Mouse (Mus musculus): ENCODE results near the gene Col23a1. TPM values are rescaled to one million over a fixed set of nuclear protein-coding genes. Genes with fewer than 3 reads are reported as not detected.

The Col23a1 gene
- polyA plus RNA-seq, 1 experiment from 2014 or later, result 8.0 TPM

DNA sequence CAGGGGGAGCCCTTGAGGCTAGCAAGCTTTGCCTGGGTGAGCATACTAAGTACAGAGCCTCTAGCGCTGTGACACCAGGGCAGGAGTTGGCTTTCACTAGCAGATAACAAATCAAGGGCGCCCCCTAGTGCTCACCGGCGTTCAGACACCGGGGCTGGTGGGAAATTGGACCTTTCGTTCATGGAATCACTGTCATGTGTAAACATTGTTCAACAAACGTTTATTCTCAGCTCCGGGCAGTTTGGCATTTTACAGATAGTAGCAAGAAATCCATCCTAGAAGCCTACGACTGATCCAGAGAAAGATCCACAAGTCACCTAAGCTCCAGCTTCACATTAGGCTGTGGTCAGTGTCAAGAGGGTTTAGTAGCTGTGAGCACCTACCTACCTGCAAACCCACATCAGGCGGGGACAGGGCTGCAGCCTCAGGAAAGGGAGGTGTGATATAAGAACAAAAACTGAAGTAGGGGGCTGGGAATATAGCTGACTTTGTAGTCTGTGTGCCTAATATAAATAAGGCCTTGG, 250.1 kb downstream of the Col23a1 start:
- Histone ChIP-seq H3K9me3 (no peaks in the 10 kb centered on the region), H3K27me3 (no peaks in the 10 kb centered on the region), H3K4me1 (replicated peaks) (peaks cover 5% of the 10 kb centered on the region; the same call in 1 of the 2 replicates), H3K36me3 (no peaks in the 10 kb centered on the region), H3K4me2 (no peak overlapping the region), H3K4me3 (no peak overlapping the region), H3K9ac (no peak overlapping the region), H3K27ac (replicated peaks) (no peak overlapping the region)
- WGBS, result 11% methylated on average over 10 of the region's 10 CpGs
- ATAC-seq (ENCODE audit: low read depth), result peak; percentile 86

DNA sequence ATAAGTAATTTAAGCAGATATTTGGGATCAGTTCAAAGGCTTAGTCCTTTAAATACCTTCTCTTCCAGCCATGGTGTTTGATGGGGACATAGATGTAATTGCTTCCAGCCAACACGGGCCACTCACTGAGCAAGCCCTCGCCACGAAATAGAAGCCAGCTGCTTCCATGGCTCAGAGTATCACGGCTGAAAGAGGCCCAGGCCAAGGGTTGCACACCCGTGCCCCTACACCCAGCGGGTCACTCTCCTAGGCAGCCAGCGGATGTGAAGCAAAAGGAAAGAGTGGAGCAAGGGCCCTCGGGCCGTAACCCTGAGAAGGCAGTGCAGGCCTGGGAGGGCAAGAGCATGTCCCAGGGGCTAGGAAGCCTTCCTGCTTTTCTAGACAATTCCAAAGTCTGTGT, 252.7 kb downstream of the Col23a1 start:
- H3K4me3 ChIP-seq, result no peak overlapping the region
- H3K9me3 ChIP-seq, result no peaks in the 10 kb centered on the region
- no peaks in the 10 kb centered on the region for H3K36me3 ChIP-seq
- no peak overlapping the region for H3K27ac ChIP-seq (replicated peaks)
- no peak for ATAC-seq (ENCODE audit: low read depth)
- no peaks in the 10 kb centered on the region for H3K27me3 ChIP-seq
- WGBS, result 60% methylated on average over 9 of the region's 9 CpGs
- H3K4me1 ChIP-seq (replicated peaks), result peaks cover 5% of the 10 kb centered on the region; the same call in 1 of the 2 replicates
- no peak overlapping the region for H3K9ac ChIP-seq
- no peak overlapping the region for H3K4me2 ChIP-seq

DNA sequence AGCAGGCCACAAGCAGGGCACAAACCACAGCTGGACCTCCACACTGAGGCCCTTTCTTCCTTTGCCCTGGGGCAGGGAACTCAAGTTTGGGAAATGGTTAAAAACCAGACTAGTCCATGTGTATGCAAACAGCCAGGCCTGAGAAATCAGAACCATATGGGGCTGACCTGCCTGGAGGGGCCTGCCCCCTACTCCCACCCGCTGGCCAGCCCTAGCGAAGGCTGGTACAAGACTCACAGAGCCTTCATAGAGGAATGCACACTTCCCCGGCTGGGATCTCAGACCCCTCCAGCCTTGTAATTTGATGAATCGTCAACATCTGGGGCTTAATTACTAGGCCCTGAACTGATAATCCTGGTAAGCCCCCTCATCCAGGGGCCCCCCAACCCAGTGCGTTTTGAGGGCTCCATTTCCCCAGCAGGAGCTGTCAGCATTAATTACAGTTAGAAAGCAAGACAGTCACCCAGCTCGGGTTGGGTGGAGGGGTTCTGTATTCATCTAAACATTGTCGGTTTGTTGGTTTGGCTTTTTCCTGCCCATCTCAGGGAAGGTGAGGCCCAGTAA, 253.8 kb downstream of the Col23a1 start:
- Histone ChIP-seq H3K36me3 (no peaks in the 10 kb centered on the region), H3K4me1 (replicated peaks) (peaks cover 5% of the 10 kb centered on the region; the same call in 1 of the 2 replicates), H3K4me3 (no peak overlapping the region), H3K27ac (replicated peaks) (no peak overlapping the region), H3K4me2 (no peak overlapping the region), H3K27me3 (no peaks in the 10 kb centered on the region), H3K9ac (no peak overlapping the region), H3K9me3 (no peaks in the 10 kb centered on the region)
- 38% methylated on average over 7 of the region's 7 CpGs for WGBS
- ATAC-seq (ENCODE audit: low read depth), result no peak

DNA sequence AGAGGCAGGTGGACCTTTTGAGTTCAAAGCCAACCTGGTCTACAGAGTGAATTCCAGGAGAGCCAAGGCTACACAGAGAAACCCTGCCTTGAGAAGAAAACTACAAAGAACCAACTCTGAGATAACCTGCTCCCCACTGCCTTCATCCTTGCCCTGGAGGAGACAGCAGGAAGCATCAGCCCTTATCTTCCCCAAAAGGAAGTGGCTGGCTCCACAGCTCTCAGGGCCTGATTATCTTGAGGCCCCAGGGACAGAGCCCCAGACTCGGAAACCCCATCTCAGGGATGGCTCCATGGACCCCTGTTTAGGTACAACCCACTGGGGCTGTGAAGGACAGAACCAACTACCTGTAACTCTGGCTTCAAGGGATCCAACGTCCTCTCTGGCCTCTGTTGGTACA, 254.7 kb downstream of the Col23a1 start:
- no peaks in the 10 kb centered on the region for H3K9me3 ChIP-seq
- 70% methylated on average over 2 of the region's 2 CpGs for WGBS
- H3K36me3 ChIP-seq, result no peaks in the 10 kb centered on the region
- peaks cover 5% of the 10 kb centered on the region; the same call in 1 of the 2 replicates for H3K4me1 ChIP-seq (replicated peaks)
- H3K27me3 ChIP-seq, result no peaks in the 10 kb centered on the region
- H3K9ac ChIP-seq, result no peak overlapping the region
- no peak overlapping the region for H3K4me3 ChIP-seq
- no peak for ATAC-seq (ENCODE audit: low read depth)
- no peak overlapping the region for H3K4me2 ChIP-seq
- H3K27ac ChIP-seq (replicated peaks), result no peak overlapping the region

DNA sequence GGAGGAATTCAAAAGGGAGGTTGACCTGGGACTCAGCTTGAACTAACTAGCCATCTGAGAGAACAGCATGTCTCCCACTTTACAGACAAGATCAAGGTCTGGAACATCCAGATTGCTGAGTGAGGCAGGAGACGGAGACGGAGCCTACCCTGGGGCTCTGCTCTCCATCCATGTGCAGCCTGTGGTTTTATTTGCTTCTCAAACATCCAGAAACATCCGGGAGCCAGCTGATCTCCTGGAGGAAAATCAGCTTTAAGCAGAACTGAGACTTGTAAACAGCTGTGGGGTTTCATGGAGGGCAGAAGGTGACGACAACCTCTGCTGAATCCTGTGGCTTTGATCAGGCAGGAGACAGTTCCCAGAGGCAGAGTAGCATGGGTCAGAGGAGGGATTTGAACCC, 256.1 kb downstream of the Col23a1 start:
- Histone ChIP-seq H3K27ac (replicated peaks) (no peak overlapping the region), H3K36me3 (no peaks in the 10 kb centered on the region), H3K4me2 (no peak overlapping the region), H3K4me3 (no peak overlapping the region), H3K4me1 (replicated peaks) (peaks cover 5% of the 10 kb centered on the region; the same call in 1 of the 2 replicates), H3K9me3 (no peaks in the 10 kb centered on the region), H3K27me3 (no peaks in the 10 kb centered on the region), H3K9ac (no peak overlapping the region)
- ATAC-seq (ENCODE audit: low read depth), result no peak
- 60% methylated on average over 4 of the region's 4 CpGs for WGBS

DNA sequence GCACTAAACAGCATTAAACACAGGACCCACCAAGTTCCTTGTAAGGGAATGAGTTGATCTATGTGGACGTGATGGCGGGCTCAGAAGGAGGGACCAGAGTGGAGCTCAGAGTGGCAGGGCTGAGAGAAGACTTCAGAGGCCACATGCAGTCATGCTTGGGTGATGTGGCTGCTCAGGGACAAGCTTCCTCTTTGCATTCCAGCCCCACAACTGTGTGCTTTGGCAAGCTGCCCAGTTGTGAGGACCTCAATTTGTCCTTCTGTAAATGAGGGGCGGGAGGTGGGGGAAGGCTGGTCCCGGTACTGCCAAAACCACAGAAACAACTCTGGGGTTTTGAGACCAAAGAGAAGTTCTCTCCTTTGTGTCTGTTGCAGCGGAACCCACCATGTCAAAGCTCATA, 261.5 kb downstream of the Col23a1 start:
- Histone ChIP-seq H3K9me3 (no peaks in the 10 kb centered on the region), H3K27ac (replicated peaks) (no peak overlapping the region), H3K4me2 (no peak overlapping the region), H3K4me1 (replicated peaks) (0 out of 2 replicates have a peak, but pooled peaks cover 13% of the 10 kb centered on the region), H3K9ac (no peak overlapping the region), H3K36me3 (no peaks in the 10 kb centered on the region), H3K27me3 (no peaks in the 10 kb centered on the region), H3K4me3 (no peak overlapping the region)
- no peak for ATAC-seq (ENCODE audit: low read depth)
- WGBS, result 70% methylated on average over 5 of the region's 5 CpGs

DNA sequence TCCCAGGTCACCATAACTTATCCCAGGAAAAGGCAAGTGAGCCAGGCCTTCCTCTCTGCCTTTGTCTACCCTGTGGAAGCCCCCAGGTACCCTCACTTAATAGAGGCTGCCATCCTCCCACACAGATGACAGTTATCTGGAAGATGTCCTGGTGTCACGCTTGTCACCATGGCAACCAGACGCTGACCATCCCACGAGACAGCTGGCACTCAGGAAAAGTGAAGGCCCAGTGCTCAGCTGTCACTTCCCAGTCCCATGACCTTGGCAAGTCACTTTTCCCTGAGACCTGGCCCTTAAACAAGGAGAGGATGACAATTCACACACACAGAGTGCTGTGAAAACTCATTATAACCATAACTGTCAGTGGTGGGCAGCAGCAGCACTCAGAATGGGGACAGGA, 262.4 kb downstream of the Col23a1 start:
- H3K4me3 ChIP-seq, result no peak overlapping the region
- H3K4me2 ChIP-seq, result no peak overlapping the region
- no peak overlapping the region for H3K9ac ChIP-seq
- no peak overlapping the region for H3K27ac ChIP-seq (replicated peaks)
- H3K4me1 ChIP-seq (replicated peaks), result 0 out of 2 replicates have a peak, but pooled peaks cover 13% of the 10 kb centered on the region
- no peaks in the 10 kb centered on the region for H3K9me3 ChIP-seq
- WGBS, result 51% methylated on average over 3 of the region's 3 CpGs
- no peaks in the 10 kb centered on the region for H3K36me3 ChIP-seq
- no peaks in the 10 kb centered on the region for H3K27me3 ChIP-seq
- no peak for ATAC-seq (ENCODE audit: low read depth)

DNA sequence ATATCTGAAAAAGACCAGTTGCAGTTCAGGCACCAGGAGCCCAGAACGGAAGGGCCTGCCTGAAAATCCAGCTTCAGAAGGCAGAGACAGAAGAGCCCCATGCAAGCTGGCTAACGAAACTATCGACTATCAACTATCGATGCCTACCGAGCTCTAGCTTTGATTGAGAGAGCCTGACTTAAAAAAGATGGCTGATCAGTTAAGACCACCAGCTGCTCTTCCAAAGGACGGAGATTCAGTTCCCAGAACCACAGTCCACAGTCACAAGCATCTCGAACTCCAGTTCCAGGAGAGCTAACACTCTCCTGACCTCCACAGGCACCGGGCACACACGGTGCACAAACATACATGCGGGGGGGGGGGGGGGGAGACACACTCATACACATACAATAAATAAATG, 264.9 kb downstream of the Col23a1 start:
- no peak for ATAC-seq (ENCODE audit: low read depth)
- Histone ChIP-seq H3K9me3 (no peaks in the 10 kb centered on the region), H3K36me3 (no peaks in the 10 kb centered on the region), H3K27ac (replicated peaks) (no peak overlapping the region), H3K27me3 (no peaks in the 10 kb centered on the region), H3K4me2 (0 out of 2 replicates have a peak overlapping the region, but pooled peaks have one; percentile 16), H3K4me3 (0 out of 2 replicates have a peak overlapping the region, but pooled peaks have one; percentile 10), H3K9ac (no peak overlapping the region), H3K4me1 (replicated peaks) (0 out of 2 replicates have a peak, but pooled peaks cover 13% of the 10 kb centered on the region)
- 70% methylated on average over 10 of the region's 10 CpGs for WGBS

DNA sequence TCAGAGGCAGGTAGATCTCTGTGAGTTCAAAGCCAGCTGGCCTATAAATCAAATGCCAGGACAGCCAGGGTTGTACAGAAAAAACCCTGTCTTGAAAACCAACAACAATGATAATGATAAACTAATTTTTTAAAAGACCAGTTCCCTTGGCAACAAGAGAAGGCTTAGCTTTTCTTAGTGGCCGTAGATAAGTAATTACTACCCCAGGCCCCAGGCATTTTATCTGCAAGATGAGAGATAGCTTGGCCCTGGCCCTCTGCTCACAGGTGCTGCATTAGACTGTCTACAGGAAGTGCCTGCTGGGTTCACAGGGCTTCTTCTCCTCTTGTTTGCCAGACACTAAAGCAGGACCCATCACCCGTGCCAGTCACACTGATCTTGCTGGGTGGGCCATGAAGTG, 265.3 kb downstream of the Col23a1 start:
- WGBS, result 54% methylated on average over 2 of the region's 2 CpGs
- no peaks in the 10 kb centered on the region for H3K27me3 ChIP-seq
- no peak for ATAC-seq (ENCODE audit: low read depth)
- H3K36me3 ChIP-seq, result no peaks in the 10 kb centered on the region
- H3K4me2 ChIP-seq, result no peak overlapping the region
- no peak overlapping the region for H3K9ac ChIP-seq
- H3K27ac ChIP-seq (replicated peaks), result no peak overlapping the region
- H3K9me3 ChIP-seq, result no peaks in the 10 kb centered on the region
- H3K4me1 ChIP-seq (replicated peaks), result 0 out of 2 replicates have a peak, but pooled peaks cover 13% of the 10 kb centered on the region
- H3K4me3 ChIP-seq, result no peak overlapping the region

DNA sequence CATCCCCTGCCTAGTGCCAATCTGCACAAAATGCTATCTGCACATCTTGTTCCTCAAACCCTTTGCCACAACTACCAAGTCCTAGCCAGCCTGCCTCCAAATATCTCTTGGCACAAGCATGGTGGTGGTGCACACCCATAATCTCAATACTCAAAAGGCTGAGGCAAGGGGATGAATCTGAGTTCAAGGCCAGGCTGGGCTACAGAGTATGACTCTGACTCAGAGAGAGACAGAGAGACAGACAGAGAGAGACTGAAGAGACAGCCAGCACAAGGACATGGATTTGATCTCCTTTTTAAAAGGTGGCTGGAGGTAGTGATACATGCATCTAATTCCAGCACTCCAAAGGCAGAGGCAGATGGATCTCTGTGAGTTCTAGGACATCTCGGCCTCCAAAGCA, 273.6 kb downstream of the Col23a1 start:
- no peaks in the 10 kb centered on the region for H3K36me3 ChIP-seq

DNA sequence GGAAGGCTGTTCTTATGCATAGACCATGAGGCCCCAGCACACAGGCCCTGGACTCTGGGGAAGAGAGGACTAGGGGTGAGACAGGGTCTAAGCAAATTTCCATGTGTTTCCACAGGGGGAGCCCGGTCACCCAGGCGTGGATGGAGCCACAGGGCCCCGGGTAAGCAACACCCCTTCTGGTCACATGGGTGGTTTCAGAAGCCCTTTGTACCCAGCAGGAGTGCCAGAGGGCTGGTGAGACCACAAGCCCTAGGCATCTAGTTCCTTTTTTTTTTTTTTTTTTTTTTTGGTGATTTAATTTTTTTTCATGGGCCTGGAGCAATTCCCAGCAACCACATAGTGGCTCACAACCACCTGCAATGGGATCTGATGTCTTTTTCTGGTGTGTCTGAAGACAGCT, 275.3 kb downstream of the Col23a1 start:
- Histone ChIP-seq H3K9me3 (0 out of 2 replicates have a peak, but pooled peaks cover 4% of the 10 kb centered on the region), H3K4me3 (no peak overlapping the region), H3K9ac (no peak overlapping the region), H3K27me3 (no peaks in the 10 kb centered on the region), H3K4me2 (no peak overlapping the region), H3K36me3 (no peaks in the 10 kb centered on the region), H3K4me1 (replicated peaks) (no peaks in the 10 kb centered on the region), H3K27ac (replicated peaks) (no peak overlapping the region)
- ATAC-seq (ENCODE audit: low read depth), result no peak
- 46% methylated on average over 3 of the region's 3 CpGs for WGBS

More for the DNA sequence above, 273.6 kb downstream of the Col23a1 start:
- Histone ChIP-seq H3K4me1 (replicated peaks) (no peaks in the 10 kb centered on the region), H3K27ac (replicated peaks) (no peak overlapping the region), H3K27me3 (no peaks in the 10 kb centered on the region), H3K4me2 (no peak overlapping the region), H3K9me3 (0 out of 2 replicates have a peak, but pooled peaks cover 4% of the 10 kb centered on the region), H3K4me3 (no peak overlapping the region), H3K9ac (no peak overlapping the region)
- no peak for ATAC-seq (ENCODE audit: low read depth)
- WGBS, result 87% methylated on average over 1 of the region's 1 CpGs

DNA sequence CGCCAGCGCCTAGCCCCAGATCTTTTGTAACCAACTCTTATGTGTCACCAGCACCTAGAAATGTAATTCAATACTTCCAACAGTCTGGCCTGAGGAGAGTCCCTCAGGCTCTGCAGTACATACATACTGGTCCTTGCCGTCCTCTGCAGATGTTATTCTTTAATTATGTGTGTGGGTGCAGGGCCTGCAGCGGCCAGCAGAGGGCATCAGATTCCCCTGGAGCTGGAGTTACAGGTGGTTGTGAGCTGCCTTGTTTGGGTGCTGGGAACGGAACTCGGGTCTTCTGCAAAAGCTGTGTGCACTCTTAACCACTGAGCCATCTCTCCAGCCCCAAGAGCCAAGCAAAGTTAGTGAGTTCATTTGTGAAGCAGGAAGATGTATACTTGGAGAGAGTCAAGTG, 276.2 kb downstream of the Col23a1 start:
- Histone ChIP-seq H3K4me2 (no peak overlapping the region), H3K4me1 (replicated peaks) (no peaks in the 10 kb centered on the region), H3K9me3 (0 out of 2 replicates have a peak, but pooled peaks cover 4% of the 10 kb centered on the region), H3K4me3 (no peak overlapping the region), H3K27ac (replicated peaks) (no peak overlapping the region), H3K36me3 (no peaks in the 10 kb centered on the region), H3K27me3 (no peaks in the 10 kb centered on the region), H3K9ac (no peak overlapping the region)
- ATAC-seq (ENCODE audit: low read depth), result no peak
- WGBS, result 88% methylated on average over 6 of the region's 6 CpGs

DNA sequence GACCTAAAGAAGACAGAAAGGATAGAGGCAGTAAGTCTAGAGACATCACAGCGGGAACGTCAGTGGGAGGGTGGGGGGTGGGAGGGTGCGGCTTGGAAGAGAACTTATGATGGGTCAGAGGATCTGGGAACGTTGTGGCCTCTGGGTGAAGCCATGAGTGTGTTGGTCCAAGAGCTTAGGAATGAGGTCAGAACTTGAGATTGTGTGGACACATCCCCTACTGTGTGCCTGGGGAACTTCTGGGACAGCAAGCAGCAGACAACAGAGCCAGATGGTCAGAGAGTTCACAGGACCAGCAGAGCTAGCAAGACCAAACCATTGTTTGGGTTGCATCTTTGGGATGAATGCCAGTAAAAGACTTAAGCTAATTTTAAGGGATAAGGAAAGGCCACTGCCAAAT, 279.1 kb downstream of the Col23a1 start:
- H3K27me3 ChIP-seq, result no peaks in the 10 kb centered on the region
- H3K4me1 ChIP-seq (replicated peaks), result 0 out of 2 replicates have a peak, but pooled peaks cover 4% of the 10 kb centered on the region
- WGBS, result 91% methylated on average over 4 of the region's 4 CpGs
- no peaks in the 10 kb centered on the region for H3K36me3 ChIP-seq
- 0 out of 2 replicates have a peak, but pooled peaks cover 4% of the 10 kb centered on the region for H3K9me3 ChIP-seq
- ATAC-seq (ENCODE audit: low read depth), result no peak
- H3K4me2 ChIP-seq, result no peak overlapping the region
- H3K27ac ChIP-seq (replicated peaks), result no peak overlapping the region
- H3K4me3 ChIP-seq, result no peak overlapping the region
- no peak overlapping the region for H3K9ac ChIP-seq
